8 mouse cellular contexts compared by ENCODE assay signal in the genomic region with DNA sequence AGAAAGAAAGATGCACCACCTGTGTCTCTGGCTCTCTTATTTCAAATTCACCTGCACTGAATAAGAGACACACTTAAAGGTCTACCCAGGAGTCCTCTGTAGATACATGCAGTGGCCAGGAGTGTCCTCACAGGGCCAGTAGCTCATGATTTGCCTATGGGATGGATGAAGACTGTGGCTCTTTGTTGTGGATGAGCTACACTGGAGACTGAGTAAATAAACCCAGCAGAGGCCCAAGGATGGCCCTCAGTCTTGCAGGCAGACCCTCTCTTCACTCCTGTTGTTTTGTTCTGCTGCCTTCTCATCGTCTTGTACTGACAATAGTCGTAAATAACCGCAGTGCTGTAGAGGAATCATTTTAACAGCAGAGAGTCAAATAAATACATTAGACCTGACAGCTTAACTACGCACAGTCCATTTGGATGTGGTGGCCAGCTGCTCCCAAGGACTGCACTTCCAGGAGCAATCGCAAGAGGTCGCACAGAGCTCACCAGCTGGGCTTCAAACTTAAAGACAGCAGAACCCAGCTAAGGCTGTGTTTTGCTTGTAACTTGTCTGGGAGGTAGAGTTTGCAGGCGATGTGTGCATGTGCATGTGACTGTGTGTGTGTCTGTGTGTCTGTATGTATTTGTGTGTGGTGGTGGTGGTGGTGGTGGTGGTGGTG.
A peak's percentile ranks its signal among the peaks of the same experiment; 100 is the strongest.
DNase-seq lines count a peak whose midpoint lies in the region; ATAC-seq and TF ChIP-seq lines count a peak whose summit lies in the region.

No protein-coding gene starts in this region.

- WGBS in intestine, embryonic 14.5 days, result 7% methylated on average over 7 of the region's 7 CpGs

- peaks cover 3% of the 10 kb centered on the region; the same call in 1 of the 2 replicates for H3K4me1 ChIP-seq in intestine, embryonic 14.5 days (replicated peaks; ENCODE audit: control insufficient read depth, insufficient read depth, low read length)

- ATAC-seq in intestine, embryonic 14.5 days (replicated peaks; ENCODE audit: low FRiP score, low TSS enrichment, low read depth), result peak; percentile 47
- peak; percentile 82 for ATAC-seq in megakaryocyte-erythroid progenitor cell, adult 5-6 weeks (replicated peaks; ENCODE audit: low FRiP score, low TSS enrichment, poor library complexity, severe bottlenecking)
- no peak for ATAC-seq in inflammation-experienced regulatory T-cells, adult 6 months

- no peak overlapping the region for H3K4me2 ChIP-seq in intestine, embryonic 14.5 days (ENCODE audit: low read length)

- no peaks in the 10 kb centered on the region for H3K27me3 ChIP-seq in intestine, embryonic 14.5 days (replicated peaks; ENCODE audit: control insufficient read depth, insufficient read depth, low read length)

- H3K9me3 ChIP-seq in intestine, embryonic 14.5 days (ENCODE audit: control insufficient read depth, low read length), result 0 out of 2 replicates have a peak, but pooled peaks cover 2% of the 10 kb centered on the region

- no peak overlapping the region; the same call in 1 of the 2 replicates for H3K27ac ChIP-seq in intestine, embryonic 14.5 days (ENCODE audit: low read depth)
- no peak overlapping the region for H3K27ac ChIP-seq in left cerebral cortex, adult 2 months

- peak; percentile 93 for TF ChIP-seq CTCF in left cerebral cortex, adult 2 months (IDR thresholded peaks at IDR 0.05)

- no peaks in the 10 kb centered on the region for H3K36me3 ChIP-seq in intestine, embryonic 14.5 days (ENCODE audit: control insufficient read depth, insufficient read depth, low read length)

- H3K9ac ChIP-seq in intestine, embryonic 14.5 days (ENCODE audit: low read length), result no peak overlapping the region

- intact Hi-C loops in left cerebral cortex, adult 2 months (cut with DNase I), result loop anchor here (2.0 to 5.0 kb wide), 2 partner anchors 524 to 924 kb away; no protein-coding TSS in a partner anchor

- DNase-seq in adrenal gland, adult 18-20 months (ENCODE audit: low spot score in 2 of 2), result peak; percentile 72 to 74
- peak; percentile 92 to 93 for DNase-seq in cerebellum, postnatal 14 days
- peak; percentile 47 to 83 for DNase-seq in frontal cortex, postnatal 14 days (ENCODE audit: low spot score in 2 of 2)
- DNase-seq in intestine, embryonic 14.5 days (ENCODE audit: low spot score), result peak; percentile 92
- DNase-seq in left cerebral cortex, adult 2 months (ENCODE audit: extremely low spot score in 1 of 2, low spot score in 2 of 2), result peak; percentile 77 to 84
- DNase-seq in right cerebral cortex, postnatal 36 days (ENCODE audit: low spot score in 2 of 2), result peak; percentile 69 to 74

- H3K4me3 ChIP-seq in intestine, embryonic 14.5 days (ENCODE audit: low read depth, low read length), result no peak overlapping the region
- no peak overlapping the region for H3K4me3 ChIP-seq in left cerebral cortex, adult 2 months
